Mouse (Mus musculus) cerebellum, adult (tissue): Measurements from ENCODE around the gene Adgrg5.

Source experiments
- ATAC-seq: cut with Nextera tagmentation; 2 replicates; pipeline ENCODE4 v1.9.2; 2017; ENCODE audit warnings: mild to moderate bottlenecking, moderate library complexity, mixed read lengths; ENCODE audit not compliant: insufficient number of reproducible peaks, low FRiP score, low TSS enrichment

The Adgrg5 gene

DNA sequence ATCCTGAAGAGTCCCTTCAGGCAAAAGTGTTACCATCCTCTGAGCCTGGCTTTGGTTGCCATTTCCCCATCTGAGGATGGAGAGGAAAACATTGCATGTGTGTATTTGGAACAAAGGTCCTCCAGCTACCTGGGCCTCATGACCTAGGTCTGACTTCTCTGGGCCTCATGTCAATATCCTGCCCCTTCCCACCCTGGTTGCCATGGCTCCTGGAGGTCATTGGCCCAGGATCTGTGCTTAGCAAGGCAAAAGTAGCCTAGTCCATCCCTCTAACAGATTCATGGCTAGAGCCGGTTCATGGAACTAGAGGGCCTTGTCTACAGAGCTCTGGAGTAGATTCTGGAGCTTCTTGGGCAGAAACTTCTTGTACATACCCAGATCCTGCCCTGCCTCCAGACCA, 38.7 kb downstream of the Adgrg5 start:
- ATAC-seq = no peak

DNA sequence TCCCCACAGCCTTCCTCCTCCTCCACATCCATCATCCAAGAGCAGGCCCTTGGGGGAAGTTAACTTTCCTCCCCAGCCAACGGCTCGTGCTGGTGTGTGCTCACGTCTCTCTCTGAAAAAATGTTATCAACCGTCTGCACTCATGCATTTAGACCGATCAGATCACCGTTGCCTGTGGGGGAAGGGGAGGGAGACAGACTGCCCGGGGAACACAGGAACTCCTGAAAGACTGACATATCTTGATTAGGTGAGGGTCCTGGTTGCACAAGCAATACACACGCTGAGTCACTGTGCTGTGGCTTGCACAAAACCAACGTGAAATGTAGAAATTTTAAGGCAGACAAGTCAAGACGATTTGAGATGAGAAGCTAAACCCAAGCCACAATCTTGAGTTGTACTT, 41.3 kb downstream of the Adgrg5 start:
- no peak for ATAC-seq

DNA sequence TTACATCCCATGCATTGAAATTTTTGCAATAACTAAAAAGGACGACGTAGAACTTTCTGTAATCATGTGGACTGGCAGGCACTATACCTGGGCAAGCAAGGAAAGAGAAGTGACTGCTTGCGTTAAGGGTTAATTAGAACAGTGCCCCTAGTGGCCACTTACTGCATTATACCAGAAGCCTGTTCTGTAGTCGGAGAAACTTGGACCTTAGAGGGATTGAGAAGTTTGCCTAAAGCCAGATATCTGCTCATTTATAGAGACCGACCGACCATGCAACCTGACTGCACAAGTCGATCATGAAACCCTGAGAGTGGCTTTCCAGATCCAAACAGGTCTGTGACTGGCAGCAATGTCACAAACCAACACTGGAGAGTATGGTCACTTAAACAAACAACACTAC, 43.1 kb downstream of the Adgrg5 start:
- ATAC-seq = no peak

DNA sequence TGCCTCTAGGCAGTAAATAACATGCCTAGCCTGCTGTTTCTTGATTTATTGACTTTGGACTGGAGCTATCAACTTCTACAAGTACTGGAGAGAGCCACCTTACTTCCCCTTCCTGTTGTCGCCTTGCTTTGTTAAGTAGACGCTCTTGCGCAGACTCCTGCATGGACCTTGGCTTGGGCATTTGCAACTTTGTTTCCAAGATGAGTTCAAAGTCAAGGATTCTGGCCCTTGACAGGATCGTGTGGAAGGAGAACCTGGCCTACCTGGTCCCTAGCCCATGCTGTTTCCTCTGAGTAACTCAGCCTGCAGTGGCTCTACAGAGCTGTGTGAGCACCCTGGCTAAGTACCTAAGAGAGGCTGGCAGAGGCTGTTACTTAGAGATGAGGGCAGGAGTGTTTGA, 43.6 kb downstream of the Adgrg5 start:
- no peak for ATAC-seq

DNA sequence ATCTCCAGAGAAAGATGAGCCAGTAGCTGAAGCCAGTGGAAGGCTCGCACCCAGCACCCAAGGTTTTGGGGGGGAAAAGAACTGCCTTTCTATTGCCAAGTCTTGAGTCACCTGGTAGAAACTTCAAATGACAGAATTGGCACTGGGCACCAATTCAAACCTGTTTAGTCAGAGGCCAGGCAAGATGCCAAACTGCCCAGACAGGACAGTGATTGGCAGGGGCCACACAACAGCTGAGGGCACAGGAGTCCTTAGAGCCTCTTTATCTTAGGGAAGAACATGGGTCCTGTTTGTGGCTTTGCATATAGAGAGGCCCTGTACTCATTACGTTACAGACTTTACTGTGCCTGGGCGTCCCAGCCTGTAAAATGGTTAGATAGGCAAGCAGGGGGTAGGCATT, 44.1 kb downstream of the Adgrg5 start:
- no peak for ATAC-seq

DNA sequence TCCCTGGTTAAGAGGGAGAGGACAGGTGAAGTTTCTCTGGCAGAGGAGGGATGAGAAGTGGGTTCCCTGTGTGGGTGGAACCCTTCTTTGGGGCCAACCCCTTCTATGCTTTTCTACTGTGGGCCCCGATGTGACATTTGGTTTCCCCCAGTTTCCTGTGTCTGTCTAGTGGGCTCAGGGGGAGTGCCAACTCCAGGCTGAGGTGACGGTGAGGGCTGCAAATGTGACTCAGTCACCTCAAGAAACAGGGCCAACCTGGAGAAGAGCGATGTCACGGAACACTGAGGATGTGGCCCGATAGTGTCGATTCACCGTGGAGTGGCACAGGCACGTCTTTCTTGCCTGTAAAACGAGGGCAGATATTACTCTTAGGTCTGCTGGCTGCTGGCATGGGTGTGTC, 49.8 kb downstream of the Adgrg5 start:
- no peak for ATAC-seq

DNA sequence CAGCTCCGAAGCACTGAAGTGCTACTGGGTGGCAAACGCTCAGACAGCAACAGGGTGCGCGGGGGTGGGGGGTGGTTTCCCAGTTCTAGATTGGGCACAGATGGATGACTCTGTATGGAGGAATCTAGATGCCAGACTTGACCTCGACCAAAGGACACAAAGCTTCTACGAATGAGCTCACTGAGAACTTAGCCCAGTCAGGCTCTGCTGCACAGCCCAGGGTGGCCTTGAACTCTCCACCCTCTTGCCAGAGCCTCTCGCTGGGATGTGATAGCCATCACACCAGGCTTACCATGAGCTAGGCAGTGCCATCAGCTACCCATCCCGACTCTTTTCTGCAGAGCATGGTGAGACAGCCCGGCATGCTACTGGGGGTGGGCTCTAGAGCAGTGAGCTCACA, 50.3 kb downstream of the Adgrg5 start:
- ATAC-seq = no peak

DNA sequence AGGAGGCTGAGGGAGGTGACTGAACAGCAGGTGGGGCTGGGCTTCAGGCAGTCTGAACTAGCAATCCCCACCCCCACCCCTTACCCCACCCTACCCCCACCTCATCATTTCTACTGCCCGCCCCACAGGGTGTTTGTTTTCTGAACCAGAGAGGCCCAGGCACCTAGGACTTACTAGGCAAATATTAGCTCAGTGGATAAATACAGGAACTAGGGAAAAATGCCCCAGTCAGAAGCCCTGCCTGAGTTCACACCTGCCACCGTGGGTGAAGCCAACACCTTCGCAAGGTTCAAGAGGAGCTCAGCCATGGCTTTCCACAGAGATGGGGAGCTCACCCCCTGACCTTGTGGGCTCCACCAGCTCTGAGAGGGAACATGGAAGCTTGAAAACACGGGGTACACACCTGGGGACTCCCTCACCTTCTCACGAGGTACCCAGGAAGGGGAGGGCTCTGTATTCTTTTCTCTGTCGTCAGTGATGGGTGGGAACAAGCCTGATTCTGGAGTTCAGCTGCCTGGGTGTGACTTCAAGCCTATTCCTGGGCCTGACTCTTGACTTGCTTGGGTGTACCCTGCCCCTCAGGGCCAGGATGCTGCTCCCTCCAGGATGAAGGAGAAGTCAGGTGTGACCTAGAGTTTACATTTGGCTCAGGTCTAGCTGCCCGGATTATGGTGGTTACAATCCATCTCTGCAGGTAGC, 51.1 kb downstream of the Adgrg5 start, which contains the start of gene Adgrg1:
Gene Adgrg1, plus strand, starts transcription at position 285 of the 699 bp plus-strand sequence.
- no peak for ATAC-seq

DNA sequence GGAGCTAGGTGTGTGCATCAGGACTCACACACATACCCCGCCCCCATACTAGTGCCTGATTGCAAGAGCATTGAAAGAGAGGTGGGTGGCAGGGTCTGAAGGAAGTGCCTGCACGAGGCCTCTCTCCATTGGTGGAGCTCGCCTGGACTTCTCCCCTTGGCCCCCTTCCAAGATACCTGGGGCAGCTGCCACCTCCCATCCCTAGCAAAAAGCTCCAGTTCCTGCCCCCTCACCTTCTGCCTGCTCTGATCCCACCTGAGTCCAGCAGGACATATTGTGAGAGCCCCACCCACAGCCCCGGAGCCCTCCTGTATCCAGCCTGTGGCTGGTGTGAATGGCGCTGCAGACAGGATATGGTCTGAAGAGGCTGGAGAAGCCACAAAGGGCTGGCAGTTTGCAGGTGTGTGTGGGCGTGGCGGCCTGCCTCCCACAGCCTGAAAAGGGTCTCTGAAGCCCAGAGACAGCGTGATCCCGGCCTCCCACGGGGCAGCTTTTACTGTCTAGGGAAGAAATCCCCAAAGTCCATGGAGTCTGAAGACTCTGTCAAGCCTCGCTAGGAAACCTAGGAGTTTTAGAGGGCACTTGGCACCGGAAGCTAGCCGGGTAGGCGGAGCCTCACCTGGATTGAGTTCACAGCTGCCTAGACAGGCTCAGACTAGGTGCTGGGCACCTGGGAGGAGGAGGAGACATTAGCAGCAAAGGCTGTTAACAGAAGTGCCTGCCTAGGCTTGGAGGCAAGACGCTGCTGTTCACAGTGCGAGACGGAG, 53.3 kb downstream of the Adgrg5 start:
- no peak for ATAC-seq

DNA sequence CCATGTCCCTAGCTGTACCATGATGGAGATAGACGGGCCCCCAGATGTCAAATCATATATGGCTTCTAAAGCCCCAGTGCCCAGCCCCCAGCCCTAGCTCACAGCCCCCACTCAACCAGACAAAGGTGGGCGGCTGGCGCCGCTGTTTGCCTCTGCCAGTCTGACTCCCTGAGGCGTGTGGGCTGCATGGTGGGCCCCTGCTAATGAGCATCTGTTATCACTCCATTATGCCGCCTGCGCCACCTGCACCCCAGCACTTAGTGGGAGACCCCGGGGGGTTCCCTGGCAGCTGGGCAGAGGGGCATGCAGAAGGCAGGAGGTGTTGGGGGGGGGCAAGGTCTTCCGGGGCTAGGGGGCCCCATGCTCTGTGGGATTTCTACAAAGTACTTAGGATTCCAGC, 54.6 kb downstream of the Adgrg5 start:
- no peak for ATAC-seq

DNA sequence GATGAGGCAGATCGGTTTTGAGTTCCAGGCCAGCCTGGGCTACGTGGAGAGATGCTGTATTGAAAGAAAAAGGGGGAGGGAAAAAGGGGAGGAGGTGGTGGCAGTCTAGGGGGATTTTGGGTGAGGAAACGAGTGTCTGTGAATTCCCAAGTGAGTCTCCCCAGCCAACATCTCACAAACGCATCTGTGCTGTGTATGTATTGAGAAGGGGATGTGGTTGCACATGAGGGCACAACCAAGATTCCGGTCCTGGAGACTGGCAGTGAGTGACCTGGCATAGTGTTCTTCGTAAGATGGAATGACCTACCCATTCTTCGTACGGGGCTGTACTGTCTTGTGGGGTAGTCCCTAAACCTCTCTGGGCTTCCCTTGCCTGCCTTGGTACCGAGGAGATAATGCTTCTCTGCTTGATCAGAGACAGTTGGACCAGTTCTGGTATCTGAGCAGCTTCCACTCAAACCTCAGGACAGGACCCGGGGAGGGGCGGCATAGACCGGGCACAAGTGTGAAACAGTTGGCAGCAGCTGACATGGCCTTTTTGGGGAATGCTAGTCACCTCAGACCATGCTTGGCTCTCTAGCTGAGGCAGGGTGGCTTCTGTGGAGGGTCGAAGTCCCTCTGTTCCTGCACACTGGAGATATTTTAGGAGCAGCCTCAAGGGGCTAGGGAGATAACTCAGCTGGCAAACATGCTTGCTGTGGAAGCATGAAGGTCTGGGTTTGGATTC, 55.3 kb downstream of the Adgrg5 start:
- ATAC-seq = no peak

DNA sequence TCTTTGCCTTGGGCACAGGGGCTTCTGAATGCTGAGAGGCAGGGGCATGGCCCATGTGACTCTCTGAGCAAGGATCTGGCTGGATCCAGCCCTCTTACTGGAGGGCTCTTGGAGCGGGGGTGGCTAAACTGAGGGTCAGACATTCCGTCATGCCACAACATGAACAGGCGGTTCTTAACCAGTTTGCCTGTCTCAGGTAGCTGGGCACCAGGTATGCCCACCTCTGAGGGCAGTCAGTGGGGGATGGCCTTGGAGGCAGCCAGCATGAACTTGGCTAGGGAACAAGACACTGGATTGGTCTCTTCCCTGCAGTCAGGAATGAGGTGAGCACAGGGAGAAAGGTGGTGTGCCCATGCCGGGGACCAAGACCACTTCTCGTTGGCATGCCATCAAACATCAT, 56.7 kb downstream of the Adgrg5 start:
- ATAC-seq = no peak

DNA sequence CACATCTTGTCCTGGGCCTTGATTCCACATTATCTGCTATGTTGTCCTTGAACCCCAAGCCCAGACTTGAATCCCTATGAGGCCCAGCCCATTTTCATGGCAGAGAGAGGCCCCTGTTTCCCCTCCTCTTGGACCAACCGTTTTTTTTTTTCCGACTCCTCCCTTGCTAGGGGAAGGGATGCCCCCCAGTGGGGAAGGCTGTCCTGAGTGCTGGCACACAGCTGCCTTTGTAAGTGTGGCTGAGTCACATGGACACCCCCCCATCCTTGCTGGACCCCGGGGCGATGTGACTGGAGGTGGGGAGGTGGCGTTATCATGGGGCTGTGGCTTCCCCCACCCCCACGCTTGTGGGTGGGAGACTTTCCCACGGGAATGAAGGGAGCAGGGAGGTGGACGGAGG, 57.5 kb downstream of the Adgrg5 start:
- ATAC-seq = no peak

DNA sequence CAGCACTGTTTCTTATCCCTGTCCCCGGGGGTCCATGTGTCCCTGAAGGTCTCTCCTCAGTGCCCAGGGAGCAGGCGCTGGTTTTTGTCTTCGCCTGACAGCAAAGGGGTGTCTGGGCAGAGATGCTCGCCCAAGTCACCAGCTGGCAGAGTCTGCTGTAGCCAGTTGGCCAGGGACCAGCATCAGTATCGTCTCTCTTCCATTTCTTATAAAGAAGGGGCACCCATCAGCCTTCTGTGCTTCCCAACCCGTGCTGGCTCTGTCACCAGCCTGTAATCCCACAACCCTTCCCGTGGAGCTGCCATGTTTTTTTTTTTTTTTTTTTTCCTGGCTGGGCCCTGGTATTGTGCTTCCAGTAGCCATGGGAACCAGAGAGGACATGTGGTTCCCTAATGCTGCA, 58.4 kb downstream of the Adgrg5 start:
- no peak for ATAC-seq

DNA sequence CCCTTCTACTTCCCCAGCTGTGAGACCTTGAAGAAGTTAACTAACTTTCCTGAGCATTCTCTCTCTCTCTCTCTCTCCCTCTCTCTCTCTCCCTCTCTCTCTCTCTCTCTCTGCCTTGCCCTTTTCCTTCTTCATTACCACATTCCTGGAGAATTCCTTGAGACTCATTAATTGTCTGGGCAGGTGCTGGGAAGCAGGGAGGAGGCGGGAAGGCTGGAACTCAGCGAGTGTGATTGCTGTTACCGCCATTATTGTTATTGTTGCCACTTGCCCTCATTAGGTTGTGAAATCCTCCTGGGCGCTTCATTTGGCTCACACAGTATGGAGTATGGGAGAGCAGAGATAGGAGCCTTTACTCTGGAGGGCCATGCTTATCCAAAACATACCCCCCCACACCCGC, 59.7 kb downstream of the Adgrg5 start:
- no peak for ATAC-seq

DNA sequence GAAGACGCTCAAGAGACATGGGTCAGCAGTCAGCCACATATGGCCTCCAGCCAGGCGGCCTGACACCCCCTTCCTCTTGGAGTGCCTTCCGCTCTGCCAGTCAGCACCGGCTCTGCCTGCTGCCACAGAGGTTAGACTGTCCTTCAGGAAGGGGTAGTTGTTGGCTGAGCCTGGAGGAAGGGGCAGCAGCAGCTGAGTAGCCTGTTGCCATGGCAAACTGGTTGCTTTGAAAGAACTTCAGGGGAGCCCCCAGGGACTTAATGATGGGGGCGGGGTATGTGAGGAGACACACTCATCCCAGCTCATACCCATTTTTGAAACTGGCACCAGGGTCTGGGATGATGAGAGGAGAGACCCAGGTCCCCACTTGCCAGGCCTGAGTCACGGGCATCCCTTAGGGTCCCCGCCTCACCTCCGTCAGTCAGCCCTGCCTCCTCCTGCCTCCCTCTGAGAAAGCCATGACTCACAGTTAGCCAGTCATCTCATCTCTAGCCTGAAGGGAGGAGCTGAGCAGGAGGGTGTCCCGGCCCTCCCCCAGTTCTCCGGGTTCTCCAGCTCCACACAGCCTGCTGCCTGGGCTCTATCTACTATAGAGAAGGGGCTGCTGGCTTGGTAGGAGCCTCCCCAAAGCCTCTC, 60.5 kb downstream of the Adgrg5 start:
- ATAC-seq = 0 out of 2 replicates have a peak, but pooled peaks have one; percentile 46

DNA sequence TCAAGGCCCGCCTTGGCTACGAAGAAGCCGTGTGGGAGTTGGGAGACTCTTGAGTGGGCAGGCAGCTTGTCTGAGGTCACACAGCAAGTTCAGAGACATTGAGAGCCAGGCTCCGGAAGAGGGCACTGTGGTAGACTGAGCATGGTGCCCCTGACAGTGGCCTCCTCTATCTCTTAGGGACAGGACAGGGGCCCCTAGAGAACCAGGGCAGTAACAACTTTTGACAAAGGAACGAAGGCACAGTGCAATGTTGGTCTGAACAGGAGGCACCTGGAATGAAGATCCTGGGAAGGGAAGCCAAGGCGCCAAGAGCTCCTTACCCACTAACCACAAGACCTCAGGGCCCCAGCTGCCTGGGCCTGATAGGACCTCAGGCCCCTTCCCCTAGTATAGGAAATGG, 61.5 kb downstream of the Adgrg5 start:
- no peak for ATAC-seq

DNA sequence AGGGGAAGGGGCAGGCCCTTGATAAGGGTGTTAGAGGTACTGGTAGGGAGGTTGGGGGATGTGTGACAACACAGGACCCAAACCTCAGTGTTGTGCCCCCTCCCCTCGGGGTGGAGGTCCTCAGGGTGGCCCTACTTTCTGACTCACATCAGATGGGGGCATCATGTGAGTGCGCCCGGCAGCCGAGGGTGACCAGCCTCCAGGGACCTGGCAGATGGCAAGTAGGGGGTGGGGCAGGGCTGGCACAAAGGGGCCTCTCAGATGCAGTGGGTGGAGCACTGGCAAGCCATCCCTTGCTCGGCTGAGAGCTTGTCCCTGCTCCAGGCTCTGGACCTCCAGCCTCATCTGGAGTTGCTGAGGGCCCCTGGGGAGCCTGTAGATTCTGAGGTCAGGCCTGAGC, 63.2 kb downstream of the Adgrg5 start:
- ATAC-seq = no peak

DNA sequence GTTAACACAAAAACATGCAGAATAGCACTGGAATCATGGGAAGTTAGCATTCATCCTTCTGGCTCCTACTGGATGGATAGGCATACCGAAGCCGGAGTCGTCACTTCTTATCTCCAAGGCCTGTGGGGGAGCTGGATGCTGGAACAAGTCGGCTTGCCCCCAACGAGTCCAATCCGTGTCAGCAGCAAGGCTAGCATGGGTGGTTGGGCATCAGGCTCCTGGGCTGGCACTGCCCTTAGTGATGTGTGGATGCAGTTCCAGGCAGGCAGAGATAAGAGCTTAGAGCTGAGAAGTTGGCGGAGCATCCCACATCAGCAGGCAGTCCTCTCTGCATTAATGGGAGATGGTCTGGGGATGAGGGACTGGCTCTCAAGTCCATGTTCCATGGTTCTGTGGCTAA, 64.1 kb downstream of the Adgrg5 start:
- ATAC-seq = no peak

DNA sequence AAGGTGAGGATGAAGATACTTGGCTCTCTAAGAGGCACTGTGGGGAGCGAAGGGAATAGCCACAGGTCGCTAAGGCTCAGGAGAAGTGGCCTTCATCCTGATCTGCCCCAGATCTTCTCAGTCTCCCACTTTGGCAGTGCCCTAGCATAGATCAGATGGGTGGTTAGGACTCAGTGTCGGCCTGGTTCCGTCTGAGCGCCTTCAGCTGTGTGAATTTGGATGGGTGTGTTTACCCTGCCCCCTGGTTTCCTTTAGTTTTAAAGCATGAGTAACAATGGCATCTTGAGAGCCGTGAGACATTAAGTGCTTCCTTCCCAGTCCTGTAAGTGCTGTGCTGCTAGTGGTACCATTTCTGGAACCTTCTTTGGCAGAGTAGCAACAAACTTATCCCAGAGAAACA, 65.1 kb downstream of the Adgrg5 start:
- no peak for ATAC-seq

DNA sequence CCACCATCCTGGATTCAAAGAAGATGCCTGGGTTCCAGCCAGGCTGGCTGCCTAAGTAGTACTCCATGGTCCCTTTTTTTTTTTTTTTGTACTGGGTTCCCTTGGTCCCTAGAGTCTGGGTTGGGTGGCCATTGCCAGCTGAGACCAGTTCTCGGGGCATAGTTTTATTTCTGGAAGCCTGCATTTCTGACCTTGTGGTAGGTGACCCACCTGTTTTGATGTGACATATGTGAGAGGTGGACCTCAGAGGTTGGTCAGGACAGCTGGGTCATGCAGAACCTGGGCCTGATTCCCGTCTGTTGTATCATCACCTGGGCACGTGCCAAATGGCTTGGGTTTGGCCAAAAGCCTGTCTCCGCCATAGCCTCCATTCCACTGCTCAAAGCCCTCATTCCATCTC, 66.2 kb downstream of the Adgrg5 start:
- ATAC-seq = no peak
